Mouse (Mus musculus) myocyte (in vitro differentiated cells): ENCODE results near the gene H2-T24.
"Not testable (repeated sequence)": the region's sequence is repeated elsewhere in the genome, so short reads cannot be mapped to it uniquely, and the experiment has no call there.

Experiments used
- E2F4 ChIP-seq: IDR thresholded peaks from one replicate; pipeline ENCODE4 v1.6.1; 2011; ENCODE audit warnings: mild to moderate bottlenecking, control low read depth, moderate library complexity; ENCODE audit not compliant: insufficient read depth
- TCF12 ChIP-seq: IDR thresholded peaks from one replicate; pipeline ENCODE4 v1.6.1; 2011; ENCODE audit warnings: mild to moderate bottlenecking, control low read depth; ENCODE audit not compliant: poor library complexity, insufficient read depth, severe bottlenecking

GRCm38 (mm10) chr17:36040604-36041003, 20.2 kb upstream of the H2-T24 start:
- TF ChIP-seq TCF12, E2F4: not testable (repeated sequence)
